Mouse (Mus musculus) subcutaneous adipose tissue, adult 2 months (tissue): ENCODE measurements around the gene Gstp3. TPM values are rescaled to one million over a fixed set of nuclear protein-coding genes. Genes with fewer than 3 reads are reported as not detected.

Experiments
- polyA plus RNA-seq: library from polyadenylated mRNA; depleted of rRNA; stranded (reverse); fragments of >200 nt; gene quantifications from 2 replicates; pipeline ENCODE4 v1.2.3, GENCODE M21; 2012; ENCODE audit warnings: low replicate concordance; rRNA removed

Gene Gstp3
- 2.2 and 2.5 TPM in 2 replicates for polyA plus RNA-seq

GRCm38 (mm10) chr19:4059069-4059740 is at the start of gene Gstp3:
Gstp3 (minus strand) TSS chr19:4059569.

GRCm38 (mm10) chr19:4099837-4100717 is 40.7 kb upstream of the Gstp3 start, which contains the start of gene Pitpnm1:
Pitpnm1 (plus strand) TSS chr19:4099998.

GRCm38 (mm10) chr19:4096642-4097440 is 37.5 kb upstream of the Gstp3 start, which contains the start of gene Cdk2ap2:
Cdk2ap2 (plus strand) TSS chr19:4097182.

GRCm38 (mm10) chr19:4081394-4081793 is 22.0 kb upstream of the Gstp3 start, which contains the start of gene Cabp2:
Cabp2 (plus strand) TSS chr19:4081578.

GRCm38 (mm10) chr19:4045966-4046865 is 13.2 kb downstream of the Gstp3 start, which contains the start of gene Gstp2:
Gstp2 (minus strand) TSS chr19:4046023.

GRCm38 (mm10) chr19:4037788-4038232 is 21.6 kb downstream of the Gstp3 start, which contains the start of gene Gstp1:
Gstp1 (minus strand) TSS chr19:4037985.

GRCm38 (mm10) chr19:4012432-4013022 is 46.8 kb downstream of the Gstp3 start, which contains the start of gene Ndufv1:
Ndufv1 (minus strand) TSS chr19:4012806.

Other genes with a start within 250 kb of the Gstp3 start
- gene Chka, start 207.8 kb downstream of the Gstp3 start, polyA plus RNA-seq: 12.1 and 35.7 TPM in 2 replicates
- 152 and 212 TPM in 2 replicates for gene Tcirg1, start 152.4 kb downstream of the Gstp3 start, polyA plus RNA-seq
- gene Ndufs8, start 146.8 kb downstream of the Gstp3 start, polyA plus RNA-seq: 277 and 311 TPM in 2 replicates
- gene Aldh3b1, start 129.8 kb downstream of the Gstp3 start, polyA plus RNA-seq: 11.6 and 18.9 TPM in 2 replicates
- gene Unc93b1, start 124.4 kb downstream of the Gstp3 start, polyA plus RNA-seq: 165 and 222 TPM in 2 replicates
- 0.50 and 1.5 TPM in 2 replicates for gene Aldh3b3, start 100.9 kb downstream of the Gstp3 start, polyA plus RNA-seq
- gene Aldh3b2, start 87.2 kb downstream of the Gstp3 start, polyA plus RNA-seq: 23.0 and 56.2 TPM in 2 replicates
- gene Acy3, start 73.0 kb downstream of the Gstp3 start, polyA plus RNA-seq: 37.6 and 75.0 TPM in 2 replicates
- gene Tbx10, start 66.8 kb downstream of the Gstp3 start, polyA plus RNA-seq: not detected in 2 replicates
- 8.2 and 27.4 TPM in 2 replicates for gene Nudt8, start 59.0 kb downstream of the Gstp3 start, polyA plus RNA-seq
- gene Gm49405, start 58.9 kb downstream of the Gstp3 start, polyA plus RNA-seq: 0.85 and 3.3 TPM in 2 replicates
- gene Doc2g, start 56.3 kb downstream of the Gstp3 start, polyA plus RNA-seq: 3.1 and 10.1 TPM in 2 replicates
- 208 and 265 TPM in 2 replicates for gene Ndufv1, start 46.8 kb downstream of the Gstp3 start, polyA plus RNA-seq
- 601 and 616 TPM in 2 replicates for gene Gstp1, start 21.6 kb downstream of the Gstp3 start, polyA plus RNA-seq
- gene Gstp2, start 13.5 kb downstream of the Gstp3 start, polyA plus RNA-seq: 48.1 and 59.0 TPM in 2 replicates
- gene Cabp2, start 22.0 kb upstream of the Gstp3 start, polyA plus RNA-seq: not detected in 2 replicates
- gene Cdk2ap2, start 37.6 kb upstream of the Gstp3 start, polyA plus RNA-seq: 139 and 211 TPM in 2 replicates
- 115 and 122 TPM in 2 replicates for gene Pitpnm1, start 40.4 kb upstream of the Gstp3 start, polyA plus RNA-seq
- gene Aip, start 66.3 kb upstream of the Gstp3 start, polyA plus RNA-seq: 127 and 158 TPM in 2 replicates
- 0.26 and 0.43 TPM in 2 replicates for gene Gpr152, start 80.2 kb upstream of the Gstp3 start, polyA plus RNA-seq
- gene Cabp4, start 84.5 kb upstream of the Gstp3 start, polyA plus RNA-seq: 0.59 and 0.64 TPM in 2 replicates
- 355 and 367 TPM in 2 replicates for gene Coro1b, start 89.0 kb upstream of the Gstp3 start, polyA plus RNA-seq
- 5.9 and 12.6 TPM in 2 replicates for gene Ptprcap, start 94.0 kb upstream of the Gstp3 start, polyA plus RNA-seq
- 48.6 and 51.8 TPM in 2 replicates for gene Rps6kb2, start 103.8 kb upstream of the Gstp3 start, polyA plus RNA-seq
- 12.9 and 15.8 TPM in 2 replicates for gene Carns1, start 115.9 kb upstream of the Gstp3 start, polyA plus RNA-seq
- 4.8 and 10.3 TPM in 2 replicates for gene Tbc1d10c, start 131.7 kb upstream of the Gstp3 start, polyA plus RNA-seq
- gene Ppp1ca, start 132.5 kb upstream of the Gstp3 start, polyA plus RNA-seq: 495 and 521 TPM in 2 replicates
- 37.6 and 43.6 TPM in 2 replicates for gene Rad9a, start 142.1 kb upstream of the Gstp3 start, polyA plus RNA-seq
- 8.6 and 37.5 TPM in 2 replicates for gene Clcf1, start 154.7 kb upstream of the Gstp3 start, polyA plus RNA-seq
- gene AC109138.7, start 154.8 kb upstream of the Gstp3 start, polyA plus RNA-seq: not detected in 2 replicates
- gene Pold4, start 172.3 kb upstream of the Gstp3 start, polyA plus RNA-seq: 133 and 268 TPM in 2 replicates
- gene Ssh3, start 209.6 kb upstream of the Gstp3 start, polyA plus RNA-seq: 50.2 and 94.5 TPM in 2 replicates
- 3.6 and 11.6 TPM in 2 replicates for gene Ankrd13d, start 223.6 kb upstream of the Gstp3 start, polyA plus RNA-seq
- 78.6 and 99.4 TPM in 2 replicates for gene Grk2, start 246.7 kb upstream of the Gstp3 start, polyA plus RNA-seq